Mouse (Mus musculus): ENCODE results near the gene Mettl6. TPM values are rescaled to one million over a fixed set of nuclear protein-coding genes. Genes with fewer than 3 reads are reported as not detected.
"Not testable (repeated sequence)": the region's sequence is repeated elsewhere in the genome, so short reads cannot be mapped to it uniquely, and the experiment has no call there.

Gene Mettl6
- polyA plus RNA-seq, 1 experiment: 10.2 TPM

GRCm38 (mm10) chr14:31456064-31456721 lies 38.6 kb downstream of the Mettl6 start:
- Histone ChIP-seq H3K4me1 (ENCODE audit: control insufficient read depth, insufficient read depth, low read length) (peaks cover 2% of the 10 kb centered on the region; the same call in 1 of the 2 replicates), H3K4me3 (replicated peaks; ENCODE audit: extremely low read depth, low read depth, low read length) (no peak overlapping the region)
- no peak for DNase-seq
- no peak for TF ChIP-seq CTCF (IDR thresholded peaks at IDR 0.05; ENCODE audit: insufficient read depth, low read length)
- TF ChIP-seq POLR2A (IDR thresholded peaks at IDR 0.05; ENCODE audit: borderline replicate concordance, extremely low read depth, low read depth, low read length): no peak
- 78% methylated on average over 6 of the region's 6 CpGs for WGBS

- 81% methylated on average over 8 of the region's 8 CpGs for WGBS
- DNase-seq: no peak
- TF ChIP-seq CTCF (IDR thresholded peaks at IDR 0.05; ENCODE audit: insufficient read depth, low read length) (no peak), POLR2A (IDR thresholded peaks at IDR 0.05; ENCODE audit: borderline replicate concordance, extremely low read depth, low read depth, low read length) (no peak)
- H3K4me3 ChIP-seq (replicated peaks; ENCODE audit: extremely low read depth, low read depth, low read length): no peak overlapping the region
- H3K4me1 ChIP-seq (ENCODE audit: control insufficient read depth, insufficient read depth, low read length): peaks cover 2% of the 10 kb centered on the region; the same call in 1 of the 2 replicates
Measured at GRCm38 (mm10) chr14:31454849-31455566, 39.8 kb downstream of the Mettl6 start.

- 81% methylated on average over 12 of the region's 12 CpGs for WGBS
- DNase-seq; H3K4me1 ChIP-seq (ENCODE audit: control insufficient read depth, insufficient read depth, low read length); H3K4me3 ChIP-seq (replicated peaks; ENCODE audit: extremely low read depth, low read depth, low read length): not testable (repeated sequence)
Measured at GRCm38 (mm10) chr14:31453946-31454345, 40.9 kb downstream of the Mettl6 start.

GRCm38 (mm10) chr14:31448994-31449393 lies 45.8 kb downstream of the Mettl6 start:
- WGBS: 44% methylated on average over 5 of the region's 5 CpGs
- Histone ChIP-seq H3K4me1 (ENCODE audit: control insufficient read depth, insufficient read depth, low read length) (peaks cover 3% of the 10 kb centered on the region), H3K4me3 (replicated peaks; ENCODE audit: extremely low read depth, low read depth, low read length) (no peak overlapping the region)
- no peak for DNase-seq
- TF ChIP-seq CTCF (IDR thresholded peaks at IDR 0.05; ENCODE audit: insufficient read depth, low read length) (no peak), POLR2A (IDR thresholded peaks at IDR 0.05; ENCODE audit: borderline replicate concordance, extremely low read depth, low read depth, low read length) (no peak)

GRCm38 (mm10) chr14:31443616-31444015 lies 51.2 kb downstream of the Mettl6 start:
- Histone ChIP-seq H3K4me1 (ENCODE audit: control insufficient read depth, insufficient read depth, low read length) (no peaks in the 10 kb centered on the region), H3K4me3 (replicated peaks; ENCODE audit: extremely low read depth, low read depth, low read length) (no peak overlapping the region)
- TF ChIP-seq CTCF (IDR thresholded peaks at IDR 0.05; ENCODE audit: insufficient read depth, low read length) (no peak), POLR2A (IDR thresholded peaks at IDR 0.05; ENCODE audit: borderline replicate concordance, extremely low read depth, low read depth, low read length) (no peak)
- no peak for DNase-seq
- 56% methylated on average over 6 of the region's 6 CpGs for WGBS

GRCm38 (mm10) chr14:31440725-31441124 lies 54.1 kb downstream of the Mettl6 start:
- TF ChIP-seq POLR2A (IDR thresholded peaks at IDR 0.05; ENCODE audit: borderline replicate concordance, extremely low read depth, low read depth, low read length) (no peak), CTCF (IDR thresholded peaks at IDR 0.05; ENCODE audit: insufficient read depth, low read length) (no peak)
- 67% methylated on average over 6 of the region's 6 CpGs for WGBS
- DNase-seq: no peak
- H3K4me1 ChIP-seq (ENCODE audit: control insufficient read depth, insufficient read depth, low read length): no peaks in the 10 kb centered on the region
- no peak overlapping the region for H3K4me3 ChIP-seq (replicated peaks; ENCODE audit: extremely low read depth, low read depth, low read length)

- 38% methylated on average over 3 of the region's 3 CpGs for WGBS
- no peak overlapping the region for H3K4me3 ChIP-seq (replicated peaks; ENCODE audit: extremely low read depth, low read depth, low read length)
- DNase-seq: no peak
- TF ChIP-seq CTCF (IDR thresholded peaks at IDR 0.05; ENCODE audit: insufficient read depth, low read length) (no peak), POLR2A (IDR thresholded peaks at IDR 0.05; ENCODE audit: borderline replicate concordance, extremely low read depth, low read depth, low read length) (no peak)
- peaks cover under 1% of the 10 kb centered on the region; the same call in 1 of the 2 replicates for H3K4me1 ChIP-seq (ENCODE audit: control insufficient read depth, insufficient read depth, low read length)
Measured at GRCm38 (mm10) chr14:31440230-31440629, 54.6 kb downstream of the Mettl6 start.

- TF ChIP-seq CTCF (IDR thresholded peaks at IDR 0.05; ENCODE audit: insufficient read depth, low read length) (no peak), POLR2A (IDR thresholded peaks at IDR 0.05; ENCODE audit: borderline replicate concordance, extremely low read depth, low read depth, low read length) (no peak)
- no peak for DNase-seq
- WGBS: 72% methylated on average over 11 of the region's 11 CpGs
- Histone ChIP-seq H3K4me1 (ENCODE audit: control insufficient read depth, insufficient read depth, low read length) (peaks cover 4% of the 10 kb centered on the region; the same call in 1 of the 2 replicates), H3K4me3 (replicated peaks; ENCODE audit: extremely low read depth, low read depth, low read length) (no peak overlapping the region)
Measured at GRCm38 (mm10) chr14:31439279-31439678, 55.6 kb downstream of the Mettl6 start.

- no peak overlapping the region for H3K4me3 ChIP-seq (replicated peaks; ENCODE audit: extremely low read depth, low read depth, low read length)
- peaks cover 4% of the 10 kb centered on the region; the same call in 1 of the 2 replicates for H3K4me1 ChIP-seq (ENCODE audit: control insufficient read depth, insufficient read depth, low read length)
- DNase-seq: no peak
- WGBS: 62% methylated on average over 8 of the region's 8 CpGs
- TF ChIP-seq CTCF (IDR thresholded peaks at IDR 0.05; ENCODE audit: insufficient read depth, low read length) (no peak), POLR2A (IDR thresholded peaks at IDR 0.05; ENCODE audit: borderline replicate concordance, extremely low read depth, low read depth, low read length) (no peak)
Measured at GRCm38 (mm10) chr14:31437826-31438529, 56.9 kb downstream of the Mettl6 start.
